Mouse (Mus musculus) lung, embryonic 14.5 days (tissue): ENCODE data around the gene Sh2b1. TPM values are rescaled to one million over a fixed set of nuclear protein-coding genes. Genes with fewer than 3 reads are reported as not detected.

Experiments
- ATAC-seq: fragments of 200-750 bp; cut with Nextera tagmentation; 2 replicates; pipeline ENCODE4 v1.8.0; 2017; ENCODE audit warnings: mild to moderate bottlenecking, moderate TSS enrichment, moderate library complexity; ENCODE audit not compliant: insufficient read depth
- DNase-seq: peaks from one replicate; pipeline ENCODE4 v3.0.0-alpha.2; 2015
- H3K27ac ChIP-seq: fragments of 300-500 bp; sonication (generic); 2 replicates; pipeline ENCODE4 v1.5.1; 2014; ENCODE audit warnings: low read depth, mild to moderate bottlenecking, moderate library complexity
- H3K27me3 ChIP-seq: fragments of 300-500 bp; sonication (generic); 2 replicates; pipeline ENCODE4 v1.6.1; 2014; ENCODE audit warnings: low read length, control low read depth; ENCODE audit not compliant: insufficient read depth
- H3K36me3 ChIP-seq: fragments of 300-500 bp; sonication (generic); 2 replicates; pipeline ENCODE4 v1.6.1; 2014; ENCODE audit warnings: control low read depth; ENCODE audit not compliant: insufficient read depth
- H3K4me1 ChIP-seq: fragments of 300-500 bp; sonication (generic); 2 replicates; pipeline ENCODE4 v1.6.1; 2014; ENCODE audit warnings: antibody characterized with exemption, control low read depth; ENCODE audit not compliant: insufficient read depth
- H3K4me2 ChIP-seq: fragments of 300-500 bp; sonication (generic); 2 replicates; pipeline ENCODE4 v1.6.1; 2014; ENCODE audit warnings: mild to moderate bottlenecking
- H3K4me3 ChIP-seq: fragments of 300-500 bp; sonication (generic); 2 replicates; pipeline ENCODE4 v1.5.1; 2014; ENCODE audit warnings: low read depth, low read length
- H3K9ac ChIP-seq: fragments of 300-500 bp; sonication (generic); 2 replicates; pipeline ENCODE4 v1.6.1; 2014
- H3K9me3 ChIP-seq: fragments of 300-500 bp; sonication (generic); 2 replicates; pipeline ENCODE4 v1.6.1; 2016; ENCODE audit warnings: low read depth, low read length, control low read depth
- CTCF ChIP-seq: IDR thresholded peaks from 2 replicates; pipeline ENCODE4 v1.5.1; 2016; ENCODE audit warnings: antibody characterized with exemption, low read depth
- WGBS: fragments of 180-500 bp; shearing (Covaris S2); extraction: QIAGEN DNeasy Blood & Tissue Kit; methylation state at CpG from one replicate; pipeline ENCODE4 v1.1.7; 2014; 5-methylcytosine and 5-hydroxymethylcytosine counted together
- polyA plus RNA-seq: library from polyadenylated mRNA; unstranded; fragments of >200 nt; fragmentation: Nextera tagmentation; extraction: Ambion mirVana; gene quantifications from 2 replicates; pipeline ENCODE4 v1.2.1, GENCODE M21; 2014

Sh2b1 gene
- polyA plus RNA-seq, 1 experiment from 2014 or later = 46.5 TPM

- Histone ChIP-seq H3K36me3 (peaks cover 24% of the 10 kb centered on the region), H3K4me1 (no peaks in the 10 kb centered on the region), H3K9ac (no peak overlapping the region), H3K27me3 (no peaks in the 10 kb centered on the region), H3K4me2 (no peak overlapping the region), H3K4me3 (no peak overlapping the region), H3K27ac (no peak overlapping the region), H3K9me3 (no peaks in the 10 kb centered on the region)
- WGBS = 49% methylated on average over 4 of the region's 4 CpGs
- DNase-seq (no peak), ATAC-seq (no peak)
- no peak for TF ChIP-seq CTCF
Observed at GRCm38 (mm10) chr7:126463547-126463946, 11.7 kb downstream of the Sh2b1 start.

GRCm38 (mm10) chr7:126463004-126463403 lies 12.2 kb downstream of the Sh2b1 start, which contains the start of gene Atp2a1:
Gene Atp2a1 (minus strand): TSS chr7:126463108.
- no peak within 1 kb of the TSS for H3K4me2 ChIP-seq
- no peak within 1 kb of the TSS for H3K27ac ChIP-seq
- 27% methylated on average over 5 of the region's 5 CpGs for whole genome bisulfite sequencing
- ATAC-seq = no peak
- no peak within 1 kb of the TSS for H3K4me3 ChIP-seq
- H3K36me3 ChIP-seq = peaks cover 19% of the 10 kb centered on the region
- H3K9me3 ChIP-seq = no peaks in the 10 kb centered on the region
- H3K9ac ChIP-seq = 0 out of 2 replicates have a peak within 1 kb of the TSS, but pooled peaks have one; percentile 6
- TF ChIP-seq CTCF = no peak
- no peaks in the 10 kb centered on the region for H3K4me1 ChIP-seq
- no peak for DNase-seq
- no peaks in the 10 kb centered on the region for H3K27me3 ChIP-seq

- Histone ChIP-seq H3K36me3 (peaks cover 5% of the 10 kb centered on the region; the same call in 1 of the 2 replicates), H3K9me3 (no peaks in the 10 kb centered on the region), H3K4me1 (no peaks in the 10 kb centered on the region), H3K9ac (no peak overlapping the region), H3K4me3 (no peak overlapping the region), H3K4me2 (no peak overlapping the region), H3K27me3 (no peaks in the 10 kb centered on the region), H3K27ac (no peak overlapping the region)
- 43% methylated on average over 3 of the region's 3 CpGs for WGBS
- TF ChIP-seq CTCF = no peak
- no peak for ATAC-seq
- no peak for DNase-seq
Observed at GRCm38 (mm10) chr7:126461626-126462025, 13.6 kb downstream of the Sh2b1 start.

- DNase-seq (no peak), ATAC-seq (no peak)
Observed at GRCm38 (mm10) chr7:126460623-126461399, 14.4 kb downstream of the Sh2b1 start.

GRCm38 (mm10) chr7:126458844-126459618 lies 16.2 kb downstream of the Sh2b1 start:
- DNase-seq (no peak), ATAC-seq (no peak)
- Histone ChIP-seq H3K4me3 (no peak overlapping the region), H3K9ac (no peak overlapping the region), H3K4me1 (no peaks in the 10 kb centered on the region), H3K27ac (no peak overlapping the region), H3K27me3 (no peaks in the 10 kb centered on the region), H3K4me2 (no peak overlapping the region), H3K36me3 (no peaks in the 10 kb centered on the region), H3K9me3 (no peaks in the 10 kb centered on the region)
- 71% methylated on average over 11 of the region's 11 CpGs for WGBS
- no peak for TF ChIP-seq CTCF

More at GRCm38 (mm10) chr7:126460623-126461399, 14.4 kb downstream of the Sh2b1 start:
- Histone ChIP-seq H3K9ac (no peak overlapping the region), H3K27ac (no peak overlapping the region), H3K36me3 (no peaks in the 10 kb centered on the region), H3K4me2 (no peak overlapping the region), H3K9me3 (no peaks in the 10 kb centered on the region), H3K4me3 (no peak overlapping the region), H3K27me3 (no peaks in the 10 kb centered on the region), H3K4me1 (no peaks in the 10 kb centered on the region)
- TF ChIP-seq CTCF = no peak
- WGBS = 44% methylated on average over 10 of the region's 10 CpGs

GRCm38 (mm10) chr7:126458225-126458624 lies 17.0 kb downstream of the Sh2b1 start:
- Histone ChIP-seq H3K27ac (no peak overlapping the region), H3K36me3 (no peaks in the 10 kb centered on the region), H3K9ac (no peak overlapping the region), H3K4me1 (no peaks in the 10 kb centered on the region), H3K27me3 (no peaks in the 10 kb centered on the region), H3K4me3 (no peak overlapping the region), H3K4me2 (no peak overlapping the region), H3K9me3 (no peaks in the 10 kb centered on the region)
- ATAC-seq (no peak), DNase-seq (no peak)
- TF ChIP-seq CTCF = no peak
- WGBS = 70% methylated on average over 5 of the region's 5 CpGs
